In genomic region chr9:119328488-119328887, GRCm38 (mm10) we compare ENCODE assay signal across 1 mouse cellular context.
TF ChIP-seq lines count a peak whose summit lies in the region.

No protein-coding gene starts in this region.

TF ChIP-seq in MEL, 35 proteins besides CTCF, POLR2A, EP300 and RAD21:
- TF ChIP-seq ZKSCAN1 (IDR thresholded peaks at IDR 0.05; ENCODE audit: low read depth, low read length), result no peak
- TF ChIP-seq NELFE (IDR thresholded peaks at IDR 0.05; ENCODE audit: low read depth, low read length), result peak; percentile 34; the same call in 1 of the 2 replicates
- peak; percentile 89 for TF ChIP-seq MYC (IDR thresholded peaks at IDR 0.05; ENCODE audit: low read depth, low read length)
- TF ChIP-seq ZNF384 (IDR thresholded peaks at IDR 0.05; ENCODE audit: low read depth, low read length), result 0 out of 2 replicates have a peak, but pooled peaks have one; percentile 11
- TF ChIP-seq ZMIZ1 (IDR thresholded peaks at IDR 0.05; ENCODE audit: low read depth, low read length), result no peak
- TF ChIP-seq POLR2AphosphoS2 (IDR thresholded peaks at IDR 0.05; ENCODE audit: low read length), result no peak
- TF ChIP-seq SIN3A (IDR thresholded peaks at IDR 0.05; ENCODE audit: low read length), result peak; percentile 93
- peak; percentile 26; the same call in 1 of the 2 replicates for TF ChIP-seq ZC3H11A (IDR thresholded peaks at IDR 0.05; ENCODE audit: low read depth, low read length)
- no peak for TF ChIP-seq TBP (IDR thresholded peaks at IDR 0.05; ENCODE audit: low read depth, low read length)
- TF ChIP-seq KAT2A (conservative IDR thresholded peaks at IDR 0.05; ENCODE audit: low read depth, low read length), result no peak
- no peak for TF ChIP-seq CHD1 (IDR thresholded peaks at IDR 0.05; ENCODE audit: low read depth, low read length)
- TF ChIP-seq TAL1 (IDR thresholded peaks at IDR 0.05; ENCODE audit: low read length), result peak; percentile 82
- no peak for TF ChIP-seq POLR2AphosphoS5 (IDR thresholded peaks at IDR 0.05; ENCODE audit: borderline replicate concordance, low read depth, low read length)
- peak; percentile 65; the same call in 1 of the 2 replicates for TF ChIP-seq MAFK (IDR thresholded peaks at IDR 0.05; ENCODE audit: borderline replicate concordance, low read depth, low read length)
- TF ChIP-seq MAZ (IDR thresholded peaks at IDR 0.05; ENCODE audit: low read depth, low read length), result peak; percentile 47; the same call in 1 of the 2 replicates
- no peak for TF ChIP-seq MYB (IDR thresholded peaks at IDR 0.05; ENCODE audit: low read depth, low read length)
- TF ChIP-seq USF1 (IDR thresholded peaks at IDR 0.05; ENCODE audit: low read depth, low read length), result no peak
- TF ChIP-seq ETS1 (IDR thresholded peaks at IDR 0.05; ENCODE audit: low read depth, low read length), result peak; percentile 96
- TF ChIP-seq GATA1 (IDR thresholded peaks at IDR 0.05; ENCODE audit: low read depth, low read length), result peak; percentile 87
- peak; percentile 100 for TF ChIP-seq MEF2A (IDR thresholded peaks at IDR 0.05; ENCODE audit: extremely low read depth, insufficient replicate concordance, low read depth, low read length, poor library complexity, severe bottlenecking)
- peak; percentile 29; the same call in 1 of the 2 replicates for TF ChIP-seq ELF1 (IDR thresholded peaks at IDR 0.05; ENCODE audit: low read depth, low read length)
- TF ChIP-seq NRF1 (IDR thresholded peaks at IDR 0.05; ENCODE audit: insufficient read depth, low read depth, low read length, poor library complexity, severe bottlenecking), result no peak
- peak; percentile 66; the same call in 1 of the 2 replicates for TF ChIP-seq MAX (IDR thresholded peaks at IDR 0.05; ENCODE audit: low read length)
- no peak for TF ChIP-seq SMC3 (IDR thresholded peaks at IDR 0.05; ENCODE audit: low read depth, low read length)
- TF ChIP-seq HCFC1 (IDR thresholded peaks at IDR 0.05; ENCODE audit: low read depth, low read length), result 0 out of 2 replicates have a peak, but pooled peaks have one; percentile 52
- peak; percentile 87 for TF ChIP-seq MXI1 (IDR thresholded peaks at IDR 0.05; ENCODE audit: low read depth, low read length)
- TF ChIP-seq USF2 (IDR thresholded peaks at IDR 0.05; ENCODE audit: borderline replicate concordance in 1 of 2, insufficient read depth in 1 of 2, low read depth in 1 of 2, low read length in 2 of 2), result no peak
- TF ChIP-seq UBTF (IDR thresholded peaks at IDR 0.05; ENCODE audit: borderline replicate concordance, insufficient read depth, low read depth, low read length), result no peak
- TF ChIP-seq RCOR1 (IDR thresholded peaks at IDR 0.05; ENCODE audit: low read depth, low read length), result peak; percentile 69
- no peak for TF ChIP-seq GABPA (IDR thresholded peaks at IDR 0.05; ENCODE audit: low read depth, low read length)
- no peak for TF ChIP-seq JUND (IDR thresholded peaks at IDR 0.05; ENCODE audit: low read depth, low read length)
- peak; percentile 93 for TF ChIP-seq BHLHE40 (IDR thresholded peaks at IDR 0.05; ENCODE audit: borderline replicate concordance, low read depth, low read length)
- TF ChIP-seq CHD2 (IDR thresholded peaks at IDR 0.05; ENCODE audit: low read length), result no peak
- TF ChIP-seq E2F4 (IDR thresholded peaks at IDR 0.05; ENCODE audit: borderline replicate concordance, low read depth, low read length), result no peak
- TF ChIP-seq TCF12 (IDR thresholded peaks at IDR 0.05; ENCODE audit: low read depth, low read length), result peak; percentile 82
